Mouse (Mus musculus) brain, adult 10 weeks (tissue): ENCODE results near the gene Kif28. TPM values are rescaled to one million over a fixed set of nuclear protein-coding genes. Genes with fewer than 3 reads are reported as not detected.

Source experiments
- polyA plus RNA-seq: library from polyadenylated mRNA; stranded (reverse); fragments of 350-450 nt; fragmentation: Illumina TruSeq; extraction: RNeasy Lipid Tissue Mini Kit (QIAGEN cat#74804); gene quantifications from one replicate; pipeline ENCODE4 v1.2.3, GENCODE M21; 2015; ENCODE audit warnings: low read depth, low replicate concordance

Gene Kif28
- polyA plus RNA-seq, result not detected

GRCm38 (mm10) chr1:179745171-179745570 lies at the start of gene Kif28:
Kif28 (minus strand) TSS chr1:179745271.

DNA sequence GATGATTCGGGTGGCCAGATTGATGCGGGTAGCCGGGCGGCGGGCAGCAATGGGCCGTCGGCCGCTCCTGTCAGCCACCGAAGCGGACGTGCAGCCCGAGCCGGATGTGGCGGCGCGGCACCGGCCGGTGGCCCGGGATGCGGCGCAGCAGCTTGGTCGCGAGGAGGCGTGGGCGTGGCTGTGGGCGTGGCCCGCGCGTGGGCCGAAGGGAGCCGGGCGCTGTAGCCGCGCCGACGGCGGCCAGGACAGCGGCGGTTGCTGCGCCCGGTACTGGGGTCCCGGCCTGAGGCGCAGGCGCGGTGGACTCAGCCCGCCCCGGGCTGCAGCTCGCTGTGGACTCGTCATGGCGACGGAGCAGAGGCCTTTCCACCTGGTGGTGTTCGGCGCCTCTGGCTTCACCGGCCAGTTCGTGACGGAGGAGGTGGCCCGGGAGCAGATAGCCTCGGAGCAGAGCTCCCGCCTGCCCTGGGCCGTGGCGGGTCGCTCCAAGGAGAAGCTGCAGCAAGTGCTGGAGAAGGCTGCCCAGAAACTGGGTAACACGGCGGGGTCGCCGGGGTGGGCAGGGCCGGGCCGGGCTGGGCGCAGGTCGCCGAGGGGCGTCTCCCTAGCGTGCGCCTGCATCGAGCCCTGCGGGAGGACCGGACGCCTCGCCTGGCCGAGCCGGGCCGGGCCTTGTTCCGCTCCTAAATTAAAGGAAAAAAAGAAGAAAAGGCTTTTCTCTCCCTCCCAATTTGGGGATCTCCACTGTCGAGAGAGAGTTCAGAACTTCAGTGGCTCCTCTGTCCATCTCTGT lies 76.9 kb downstream of the Kif28 start, which contains the start of gene Sccpdh:
Gene Sccpdh, plus strand, starts transcription at position 198 of the 793 bp plus-strand sequence.

Other genes starting within 250 kb of the Kif28 start
- 14.2 TPM for gene Smyd3, start 227.2 kb downstream of the Kif28 start, polyA plus RNA-seq
- gene Tfb2m, start 199.0 kb downstream of the Kif28 start, polyA plus RNA-seq, result 28.6 TPM
- gene Cnst, start 198.9 kb downstream of the Kif28 start, polyA plus RNA-seq, result 28.4 TPM
- gene Sccpdh, start 77.1 kb downstream of the Kif28 start, polyA plus RNA-seq, result 118 TPM
- not detected for gene Gm10518, start 58.1 kb upstream of the Kif28 start, polyA plus RNA-seq
- gene Ahctf1, start 58.4 kb upstream of the Kif28 start, polyA plus RNA-seq, result 27.4 TPM
- 113 TPM for gene Cdc42bpa, start 215.2 kb upstream of the Kif28 start, polyA plus RNA-seq